Mouse (Mus musculus) hindbrain, embryonic 16.5 days (tissue): ENCODE measurements around the gene Hpcal4. TPM values are rescaled to one million over a fixed set of nuclear protein-coding genes. Genes with fewer than 3 reads are reported as not detected.

ENCODE experiments used
- ATAC-seq: fragments of 200-750 bp; cut with Nextera tagmentation; 2 replicates; pipeline ENCODE4 v1.8.0; 2017; ENCODE audit warnings: moderate TSS enrichment, moderate library complexity
- H3K27ac ChIP-seq: fragments of 300-500 bp; sonication (generic); 2 replicates; pipeline ENCODE4 v1.5.1; 2014; ENCODE audit warnings: low read depth, mild to moderate bottlenecking, control low read depth, low read length, moderate library complexity
- H3K27me3 ChIP-seq: fragments of 300-500 bp; sonication (generic); replicated peaks from 2 replicates; pipeline ENCODE4 v1.6.1; 2014; ENCODE audit warnings: low read length; ENCODE audit not compliant: control insufficient read depth, insufficient read depth
- H3K36me3 ChIP-seq: fragments of 300-500 bp; sonication (generic); 2 replicates; pipeline ENCODE4 v1.6.1; 2014; ENCODE audit warnings: mild to moderate bottlenecking, low read length, moderate library complexity, mixed read lengths; ENCODE audit not compliant: control insufficient read depth, insufficient read depth
- H3K4me1 ChIP-seq: fragments of 300-500 bp; sonication (generic); 2 replicates; pipeline ENCODE4 v1.6.1; 2014; ENCODE audit warnings: low read depth, low read length; ENCODE audit not compliant: control insufficient read depth, insufficient read depth
- H3K4me2 ChIP-seq: fragments of 300-500 bp; sonication (generic); 2 replicates; pipeline ENCODE4 v1.6.1; 2014; ENCODE audit warnings: mild to moderate bottlenecking, low read length, control low read depth, moderate library complexity
- H3K4me3 ChIP-seq: fragments of 300-500 bp; sonication (generic); 2 replicates; pipeline ENCODE4 v1.5.1; 2014; ENCODE audit warnings: mild to moderate bottlenecking, low read length, control low read depth, moderate library complexity
- H3K9ac ChIP-seq: fragments of 300-500 bp; sonication (generic); 2 replicates; pipeline ENCODE4 v1.6.1; 2014; ENCODE audit warnings: low read depth, mild to moderate bottlenecking, control low read depth, low read length, moderate library complexity
- H3K9me3 ChIP-seq: fragments of 300-500 bp; sonication (generic); 2 replicates; pipeline ENCODE4 v1.6.1; 2014; ENCODE audit warnings: mild to moderate bottlenecking, low read length, moderate library complexity; ENCODE audit not compliant: control insufficient read depth
- WGBS: fragments of 180-500 bp; shearing (Covaris S2); extraction: QIAGEN DNeasy Blood & Tissue Kit; methylation state at CpG from one replicate; pipeline ENCODE4 v1.1.7; 2014; 5-methylcytosine and 5-hydroxymethylcytosine counted together
- polyA plus RNA-seq: library from polyadenylated mRNA; unstranded; fragments of >200 nt; fragmentation: Nextera tagmentation; extraction: Ambion mirVana; gene quantifications from 2 replicates; pipeline ENCODE4 v1.2.1, GENCODE M21; 2015

Gene Hpcal4
- polyA plus RNA-seq, 1 experiment from 2014 or later = 63.6 TPM

DNA sequence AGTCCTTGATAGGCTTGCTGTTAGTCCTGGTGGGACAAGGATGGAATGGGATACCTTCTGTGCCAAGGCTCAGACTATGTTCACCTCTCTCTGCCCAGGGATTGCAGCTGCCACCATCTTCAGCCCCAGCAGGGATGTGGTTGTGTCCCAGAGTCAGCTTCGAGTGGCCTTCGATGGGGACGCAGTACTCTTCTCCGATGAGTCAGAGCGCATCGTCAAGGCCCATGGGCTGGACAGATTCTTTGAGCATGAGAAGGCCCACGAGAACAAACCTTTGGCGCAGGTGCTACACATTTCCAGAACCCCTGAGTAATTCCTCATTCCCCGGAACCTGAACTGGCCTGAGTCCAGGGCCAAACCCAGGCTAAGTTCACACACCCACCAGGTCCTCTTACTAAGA is 30.9 kb downstream of the Hpcal4 start:
- Histone ChIP-seq H3K9me3 (no peaks in the 10 kb centered on the region), H3K27ac (no peak overlapping the region), H3K4me2 (no peak overlapping the region), H3K9ac (no peak overlapping the region), H3K4me3 (no peak overlapping the region), H3K4me1 (peaks cover 8% of the 10 kb centered on the region), H3K36me3 (no peaks in the 10 kb centered on the region), H3K27me3 (no peaks in the 10 kb centered on the region)
- 95% methylated on average over 9 of the region's 9 CpGs for WGBS
- ATAC-seq = no peak

DNA sequence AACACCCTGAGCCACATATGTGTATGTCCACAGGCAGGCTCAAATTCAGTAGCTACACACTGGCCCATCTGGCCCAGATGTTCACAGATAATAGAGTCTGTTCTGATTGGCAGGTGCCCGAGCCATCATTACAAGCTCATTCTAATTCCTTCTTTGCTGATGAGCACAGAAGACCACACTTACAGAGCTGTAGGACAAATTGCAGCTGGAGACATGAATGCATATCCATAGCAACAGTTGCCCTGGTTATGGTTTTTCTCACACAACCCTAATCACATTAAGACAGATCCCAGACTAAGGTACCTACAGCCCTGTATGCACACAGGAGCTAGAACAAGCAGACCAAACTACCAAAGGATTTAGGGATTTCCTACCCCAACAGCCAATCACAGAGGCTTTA is 32.3 kb downstream of the Hpcal4 start:
- Histone ChIP-seq H3K27ac (no peak overlapping the region), H3K36me3 (no peaks in the 10 kb centered on the region), H3K27me3 (no peaks in the 10 kb centered on the region), H3K9me3 (no peaks in the 10 kb centered on the region), H3K4me1 (peaks cover 8% of the 10 kb centered on the region), H3K4me2 (no peak overlapping the region), H3K4me3 (no peak overlapping the region), H3K9ac (no peak overlapping the region)
- 73% methylated on average over 1 of the region's 1 CpGs for WGBS
- ATAC-seq = peak; percentile 72

DNA sequence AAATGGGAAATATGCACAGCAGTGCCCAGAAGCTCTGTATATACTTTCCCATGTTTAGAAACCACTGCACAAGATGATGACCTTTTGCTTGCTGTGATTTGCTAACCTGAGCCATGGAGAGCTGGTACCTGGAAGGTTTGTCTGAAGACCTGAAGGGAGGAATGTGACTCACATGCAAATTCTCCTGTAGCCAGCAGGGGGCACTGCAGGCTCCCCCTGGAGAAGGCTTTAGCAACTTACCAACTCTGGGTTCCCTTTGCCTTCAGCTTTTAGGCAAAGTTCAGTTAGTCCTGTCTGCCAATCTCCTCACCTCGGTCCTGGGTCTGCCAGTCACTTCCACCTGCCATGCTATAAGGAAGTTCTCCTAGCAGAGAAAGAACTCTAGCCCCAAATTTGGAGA is 33.8 kb downstream of the Hpcal4 start:
- H3K27ac ChIP-seq = no peak overlapping the region
- H3K4me3 ChIP-seq = no peak overlapping the region
- no peaks in the 10 kb centered on the region for H3K36me3 ChIP-seq
- H3K9me3 ChIP-seq = no peaks in the 10 kb centered on the region
- no peak overlapping the region for H3K4me2 ChIP-seq
- H3K9ac ChIP-seq = no peak overlapping the region
- WGBS = 27% methylated on average over 1 of the region's 1 CpGs
- H3K4me1 ChIP-seq = peaks cover 8% of the 10 kb centered on the region
- ATAC-seq = no peak
- no peaks in the 10 kb centered on the region for H3K27me3 ChIP-seq

DNA sequence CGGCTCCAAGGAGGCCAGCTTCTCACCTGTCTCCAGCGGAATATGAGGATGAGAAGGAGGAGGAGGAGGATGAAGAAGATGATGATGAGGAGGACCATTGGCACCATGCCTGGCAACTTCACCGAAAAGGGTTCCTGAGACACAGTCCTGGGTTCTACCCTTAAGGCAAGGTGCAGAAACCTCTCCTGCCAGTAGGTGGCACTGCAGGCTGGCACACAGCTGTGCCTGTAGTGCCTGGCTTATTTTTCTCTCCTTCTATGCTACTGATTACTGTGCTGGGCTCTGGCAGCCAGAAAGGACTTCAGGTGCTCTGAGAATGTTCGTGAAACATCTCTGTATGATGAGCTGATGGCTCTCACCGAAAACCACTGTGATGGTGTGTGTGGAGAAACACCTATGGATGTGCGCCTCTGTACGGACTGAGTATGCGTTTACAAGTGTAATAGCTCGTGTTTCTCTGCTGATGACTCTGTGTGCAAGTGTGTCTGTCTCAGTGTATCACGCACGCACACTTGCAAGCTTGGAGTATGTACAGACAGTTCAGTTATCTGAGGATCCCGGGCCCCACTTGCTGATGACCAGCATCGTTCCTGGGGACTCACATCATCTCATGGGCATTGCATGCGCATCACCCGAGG is 36.8 kb downstream of the Hpcal4 start:
- Histone ChIP-seq H3K9me3 (no peaks in the 10 kb centered on the region), H3K4me3 (no peak overlapping the region), H3K4me1 (peaks cover 6% of the 10 kb centered on the region), H3K27ac (no peak overlapping the region), H3K9ac (no peak overlapping the region), H3K36me3 (no peaks in the 10 kb centered on the region), H3K4me2 (no peak overlapping the region), H3K27me3 (no peaks in the 10 kb centered on the region)
- 76% methylated on average over 15 of the region's 15 CpGs for WGBS
- peak; percentile 83 for ATAC-seq

DNA sequence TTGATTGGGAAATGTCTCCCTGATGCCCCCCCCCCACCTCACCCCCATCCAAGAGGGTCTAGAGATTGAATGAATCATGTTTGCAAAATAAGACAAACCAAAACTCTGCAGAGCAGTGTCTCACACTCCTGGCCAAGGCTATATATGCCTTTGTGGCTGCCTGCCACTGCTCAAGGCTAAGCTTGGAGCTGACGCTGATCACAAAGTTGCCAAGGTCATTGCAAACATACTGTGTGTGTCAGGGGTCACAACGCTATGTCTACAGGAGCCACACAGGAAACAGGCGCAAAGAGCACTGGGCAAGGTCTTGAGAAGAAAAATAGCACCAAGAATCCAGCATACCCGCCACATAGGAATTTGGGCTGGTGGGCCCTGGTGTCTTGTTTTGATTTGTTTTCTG is 37.6 kb downstream of the Hpcal4 start:
- Histone ChIP-seq H3K4me2 (no peak overlapping the region), H3K27ac (no peak overlapping the region), H3K27me3 (no peaks in the 10 kb centered on the region), H3K9me3 (no peaks in the 10 kb centered on the region), H3K4me3 (no peak overlapping the region), H3K4me1 (no peaks in the 10 kb centered on the region), H3K36me3 (no peaks in the 10 kb centered on the region), H3K9ac (no peak overlapping the region)
- ATAC-seq = no peak
- 88% methylated on average over 4 of the region's 4 CpGs for WGBS

DNA sequence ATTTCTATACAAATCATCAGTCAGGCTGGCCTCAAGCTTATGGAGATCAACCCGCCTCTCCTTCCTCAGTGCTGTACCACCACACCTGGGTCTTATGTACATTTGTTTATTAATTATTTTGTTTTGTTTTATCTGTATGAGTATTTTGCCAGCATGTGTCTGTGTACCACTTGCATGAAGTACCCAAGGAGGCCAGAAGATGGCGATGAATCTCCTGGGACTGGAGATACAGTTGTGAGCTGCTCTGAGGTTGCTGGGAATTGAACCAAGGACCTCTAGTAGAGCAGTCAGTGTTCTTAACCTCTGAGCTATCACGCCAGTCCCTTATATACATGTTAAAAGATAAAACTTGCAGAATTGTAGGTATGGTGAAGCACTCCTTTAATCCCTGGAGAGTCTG is 40.3 kb downstream of the Hpcal4 start:
- Histone ChIP-seq H3K27me3 (no peaks in the 10 kb centered on the region), H3K4me2 (no peak overlapping the region), H3K4me1 (no peaks in the 10 kb centered on the region; the same call in 1 of the 2 replicates), H3K4me3 (no peak overlapping the region), H3K27ac (no peak overlapping the region), H3K36me3 (no peaks in the 10 kb centered on the region), H3K9ac (no peak overlapping the region), H3K9me3 (no peaks in the 10 kb centered on the region)
- 48% methylated on average over 3 of the region's 3 CpGs for WGBS
- no peak for ATAC-seq

DNA sequence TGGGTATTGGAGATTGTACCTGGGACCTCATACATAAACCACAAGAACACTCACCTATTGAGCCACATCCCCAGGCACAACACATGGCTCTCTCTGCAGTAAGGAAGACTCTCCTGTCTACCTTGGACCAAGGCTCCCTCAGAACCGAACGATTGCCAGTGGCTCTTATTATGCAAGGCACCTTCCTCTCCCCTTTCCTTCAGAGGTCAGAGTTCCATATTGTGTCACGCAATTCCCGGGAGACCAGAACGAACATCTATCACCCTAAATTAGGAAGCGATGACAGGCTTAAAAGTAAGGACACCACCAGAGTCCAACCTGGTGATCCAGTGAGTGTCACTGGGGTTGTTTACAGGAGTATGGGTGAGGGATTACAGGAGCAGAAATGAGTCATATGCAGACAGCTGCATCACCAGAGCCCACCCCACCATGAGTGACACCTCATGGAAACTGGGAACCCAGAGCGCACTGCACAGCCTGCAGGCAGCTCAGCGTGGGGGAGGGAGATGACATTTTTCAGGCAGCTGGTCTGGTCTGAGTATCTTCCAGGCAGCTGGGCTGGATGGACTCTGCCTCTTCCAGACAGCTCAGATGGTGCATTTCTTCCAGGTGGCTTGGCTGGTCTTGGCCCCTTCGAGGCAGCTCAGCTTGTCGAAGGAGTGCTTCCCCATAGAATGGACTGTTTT is 42.8 kb downstream of the Hpcal4 start:
- WGBS = 68% methylated on average over 10 of the region's 10 CpGs
- Histone ChIP-seq H3K9ac (no peak overlapping the region), H3K4me1 (no peaks in the 10 kb centered on the region; the same call in 1 of the 2 replicates), H3K36me3 (no peaks in the 10 kb centered on the region), H3K4me2 (no peak overlapping the region), H3K27me3 (no peaks in the 10 kb centered on the region; the same call in 1 of the 2 replicates), H3K27ac (no peak overlapping the region), H3K4me3 (no peak overlapping the region), H3K9me3 (no peaks in the 10 kb centered on the region)
- no peak for ATAC-seq

DNA sequence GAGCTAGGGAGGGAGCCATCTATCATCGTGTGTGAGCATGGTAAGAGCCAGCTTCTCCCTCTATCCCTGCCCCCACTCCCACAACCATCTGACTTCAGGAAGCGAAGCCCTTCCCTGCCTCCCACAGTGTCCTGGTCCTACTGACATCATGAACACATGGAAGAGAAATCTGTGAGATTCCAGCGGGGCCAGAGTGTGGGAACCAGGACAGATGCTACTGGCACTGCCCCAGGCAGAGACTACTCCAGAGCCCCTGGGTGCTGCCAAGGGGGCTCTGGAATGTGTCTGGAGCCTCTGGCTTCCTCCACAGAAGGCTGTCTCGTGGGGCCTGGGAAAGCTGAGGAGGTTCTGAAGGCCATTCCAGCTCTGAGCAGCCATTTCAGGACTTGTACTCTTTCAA is 44.7 kb downstream of the Hpcal4 start:
- Histone ChIP-seq H3K27ac (no peak overlapping the region), H3K4me2 (no peak overlapping the region), H3K4me3 (no peak overlapping the region), H3K4me1 (no peaks in the 10 kb centered on the region; the same call in 1 of the 2 replicates), H3K9me3 (no peaks in the 10 kb centered on the region), H3K36me3 (no peaks in the 10 kb centered on the region), H3K9ac (no peak overlapping the region), H3K27me3 (peaks cover under 1% of the 10 kb centered on the region)
- whole genome bisulfite sequencing = 44% methylated on average over 4 of the region's 4 CpGs
- ATAC-seq = no peak; the same call in 1 of the 2 replicates

DNA sequence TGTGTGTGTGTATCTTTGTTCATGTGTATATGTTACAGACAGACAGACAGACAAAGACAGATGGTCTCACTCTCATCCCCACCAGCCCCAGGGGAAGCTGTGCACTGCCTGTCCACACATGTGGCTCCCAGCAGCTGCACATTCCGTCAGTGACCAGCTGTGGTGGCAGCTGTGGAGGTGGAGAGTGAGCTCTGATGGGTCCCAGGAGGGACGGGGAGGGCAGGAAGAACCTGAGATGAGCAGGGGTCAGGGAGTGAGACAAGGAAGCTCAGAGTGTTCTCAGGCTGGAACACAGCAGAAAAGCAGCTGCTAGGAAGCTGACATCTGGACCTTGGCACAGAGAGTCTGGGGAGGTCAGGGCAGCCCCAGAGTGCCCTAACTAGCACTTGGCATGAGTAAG is 45.2 kb downstream of the Hpcal4 start:
- ATAC-seq = no peak
- H3K4me3 ChIP-seq = no peak overlapping the region
- H3K27ac ChIP-seq = no peak overlapping the region
- H3K9ac ChIP-seq = no peak overlapping the region
- no peaks in the 10 kb centered on the region for H3K9me3 ChIP-seq
- no peak overlapping the region for H3K4me2 ChIP-seq
- no peaks in the 10 kb centered on the region; the same call in none of the 2 replicates for H3K4me1 ChIP-seq
- 57% methylated on average over 2 of the region's 2 CpGs for WGBS
- no peaks in the 10 kb centered on the region for H3K36me3 ChIP-seq
- peaks cover 6% of the 10 kb centered on the region for H3K27me3 ChIP-seq
